Mouse (Mus musculus): ENCODE measurements around the gene Nfe2l2. TPM values are rescaled to one million over a fixed set of nuclear protein-coding genes. Genes with fewer than 3 reads are reported as not detected.

Nfe2l2 gene
- total and polyA plus RNA-seq, 2 experiments from 2014 or later: 47.1 to 50.1 TPM

DNA sequence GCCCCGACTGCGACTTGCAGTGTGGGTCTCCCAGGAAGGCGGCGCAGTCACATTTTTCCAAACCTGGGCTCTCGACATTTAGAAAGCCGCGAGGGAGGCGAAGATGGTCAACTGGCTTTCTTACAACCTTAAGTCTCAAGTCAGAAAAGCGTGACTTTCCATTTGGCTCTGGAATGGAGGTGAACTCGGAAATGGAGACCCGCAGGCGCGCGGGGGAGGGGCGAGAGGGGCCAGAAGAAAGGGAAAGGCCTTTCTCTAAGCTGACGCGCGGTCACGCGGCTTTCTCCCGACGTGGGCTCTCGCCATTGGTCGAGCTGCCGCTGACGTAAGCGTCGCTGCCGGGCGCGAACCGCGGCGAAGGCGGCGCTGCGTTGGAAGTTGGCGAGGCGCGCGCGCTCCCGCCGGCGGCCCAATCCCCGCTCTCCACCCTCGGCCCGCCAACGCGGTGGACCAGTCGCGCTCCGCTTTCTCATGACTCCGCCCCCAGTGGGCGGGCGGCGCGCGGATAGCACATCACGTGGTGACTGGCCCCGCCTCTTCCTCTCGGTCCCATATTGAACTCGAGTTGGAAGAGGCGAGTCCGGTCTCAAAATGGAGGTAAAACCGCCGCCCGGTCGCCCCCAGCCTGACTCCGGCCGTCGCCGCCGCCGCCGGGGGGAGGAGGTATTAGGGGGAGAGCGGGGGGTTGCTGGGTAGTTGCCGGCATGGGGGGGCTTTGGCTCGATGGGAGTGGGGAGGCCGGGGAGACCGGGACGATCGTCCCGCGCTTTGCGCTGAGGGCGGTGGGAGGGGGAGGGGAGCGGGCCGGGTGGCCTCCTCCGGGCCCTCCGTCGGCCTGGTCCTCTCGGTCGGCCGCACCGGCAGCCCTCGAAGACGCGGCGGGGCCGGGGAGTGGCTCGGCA lies 45.5 kb downstream of the Nfe2l2 start, which contains the start of gene Hnrnpa3:
Hnrnpa3 (plus strand) TSS at position 535 of the 902 bp plus-strand sequence.
- peak within 1 kb of the TSS; percentile 100 for H3K27ac ChIP-seq (ENCODE audit: low read depth)
- TF ChIP-seq EP300 (IDR thresholded peaks at IDR 0.05; ENCODE audit: low read depth) (peak; percentile 90), CTCF (IDR thresholded peaks at IDR 0.05; ENCODE audit: low read depth) (no peak)
- peak within 1 kb of the TSS; percentile 100 for H3K9ac ChIP-seq (replicated peaks; ENCODE audit: low read depth, low read length)
- H3K4me2 ChIP-seq (ENCODE audit: low read depth, low read length): peak within 1 kb of the TSS; percentile 79
- H3K4me1 ChIP-seq (ENCODE audit: control insufficient read depth, insufficient read depth): peaks cover 8% of the 10 kb centered on the region
- H3K9me3 ChIP-seq (replicated peaks; ENCODE audit: control insufficient read depth, low read length): no peaks in the 10 kb centered on the region
- peaks cover 17% of the 10 kb centered on the region for H3K36me3 ChIP-seq (replicated peaks; ENCODE audit: control insufficient read depth, insufficient read depth, low read length)
- DNase-seq (ENCODE audit: low spot score): peak; percentile 98
- under 1% methylated on average over 79 of the region's 102 CpGs for WGBS
- H3K4me3 ChIP-seq (ENCODE audit: low read depth, low read length): peak within 1 kb of the TSS; percentile 97
- ATAC-seq (ENCODE audit: insufficient read depth, low read depth): peak; percentile 94
- H3K27me3 ChIP-seq (ENCODE audit: control insufficient read depth, insufficient read depth, low read length): no peaks in the 10 kb centered on the region

DNA sequence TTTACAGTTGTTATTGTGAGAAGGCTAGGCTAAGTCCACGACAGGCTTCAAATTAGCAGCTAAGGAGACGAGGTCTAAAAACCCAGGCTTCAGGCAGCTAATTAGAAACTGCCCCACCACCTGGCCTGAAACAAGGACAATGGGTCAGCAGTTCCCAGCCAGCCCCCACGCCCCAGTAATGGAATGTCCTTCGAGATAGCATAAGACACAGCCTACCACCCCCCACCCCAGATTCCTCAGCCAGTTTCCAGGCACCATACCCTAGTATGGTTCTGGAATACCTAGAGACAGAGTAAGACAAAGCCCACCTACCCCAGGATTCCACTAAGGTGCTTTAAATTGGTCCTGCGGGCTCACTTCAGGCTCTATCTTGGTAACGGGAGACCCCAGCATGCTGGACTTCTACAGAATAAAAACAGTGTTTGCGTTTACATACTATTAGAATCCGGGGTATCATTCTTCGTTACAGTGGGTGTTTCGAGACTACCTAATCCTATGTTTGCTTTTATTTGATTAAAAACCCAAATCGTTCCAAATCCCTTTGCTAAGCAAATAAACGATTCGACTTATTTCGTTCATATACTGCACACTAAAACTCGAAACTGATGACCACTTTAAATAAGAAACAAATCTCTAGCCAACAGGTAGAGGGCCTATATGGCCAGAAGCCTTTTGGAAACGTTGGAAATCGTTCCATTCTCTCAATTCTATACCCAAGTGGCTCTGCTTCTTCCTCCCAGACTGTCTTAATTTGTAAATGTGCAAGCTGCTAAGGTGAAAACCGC lies 46.3 kb downstream of the Nfe2l2 start:
- peak overlapping the region; percentile 99 for H3K27ac ChIP-seq (ENCODE audit: low read depth)
- WGBS: 3% methylated on average over 18 of the region's 18 CpGs
- peak overlapping the region; percentile 97 for H3K4me3 ChIP-seq (ENCODE audit: low read depth, low read length)
- DNase-seq (ENCODE audit: low spot score) (peak; percentile 61), ATAC-seq (ENCODE audit: insufficient read depth, low read depth) (no peak)
- no peak for TF ChIP-seq CTCF (IDR thresholded peaks at IDR 0.05; ENCODE audit: low read depth)
- no peak for TF ChIP-seq EP300 (IDR thresholded peaks at IDR 0.05; ENCODE audit: low read depth)
- no peaks in the 10 kb centered on the region for H3K9me3 ChIP-seq (replicated peaks; ENCODE audit: control insufficient read depth, low read length)
- H3K36me3 ChIP-seq (replicated peaks; ENCODE audit: control insufficient read depth, insufficient read depth, low read length): peaks cover 8% of the 10 kb centered on the region
- peak overlapping the region; percentile 93 for H3K9ac ChIP-seq (replicated peaks; ENCODE audit: low read depth, low read length)
- peaks cover 8% of the 10 kb centered on the region for H3K4me1 ChIP-seq (ENCODE audit: control insufficient read depth, insufficient read depth)
- H3K27me3 ChIP-seq (ENCODE audit: control insufficient read depth, insufficient read depth, low read length): no peaks in the 10 kb centered on the region
- peak overlapping the region; percentile 79 for H3K4me2 ChIP-seq (ENCODE audit: low read depth, low read length)

DNA sequence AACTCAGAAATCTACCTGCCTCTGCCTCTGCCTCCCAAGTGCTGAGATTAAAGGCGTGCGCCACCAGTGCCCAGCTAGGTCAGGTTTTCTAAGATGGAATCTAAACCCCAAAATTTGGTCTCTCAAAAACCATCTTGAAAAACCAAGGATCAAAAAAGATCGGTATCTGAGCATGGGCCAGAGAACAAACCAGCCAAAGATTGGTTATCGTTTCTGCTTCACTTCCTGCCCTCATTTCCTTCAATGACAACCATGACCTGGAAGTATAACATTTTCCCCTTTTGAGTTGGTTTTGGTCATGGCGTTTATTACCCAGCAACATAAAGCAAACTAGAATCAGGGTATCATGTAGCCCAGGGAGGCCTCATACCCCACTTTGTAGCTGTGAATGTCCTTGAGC lies 47.5 kb downstream of the Nfe2l2 start:
- ATAC-seq (ENCODE audit: insufficient read depth, low read depth): no peak
- Histone ChIP-seq H3K4me3 (ENCODE audit: low read depth, low read length) (no peak overlapping the region), H3K36me3 (replicated peaks; ENCODE audit: control insufficient read depth, insufficient read depth, low read length) (no peaks in the 10 kb centered on the region), H3K4me1 (ENCODE audit: control insufficient read depth, insufficient read depth) (peaks cover 8% of the 10 kb centered on the region), H3K9me3 (replicated peaks; ENCODE audit: control insufficient read depth, low read length) (no peaks in the 10 kb centered on the region), H3K9ac (replicated peaks; ENCODE audit: low read depth, low read length) (0 out of 2 replicates have a peak overlapping the region, but pooled peaks have one; percentile 93), H3K4me2 (ENCODE audit: low read depth, low read length) (no peak overlapping the region), H3K27ac (ENCODE audit: low read depth) (peak overlapping the region; percentile 99), H3K27me3 (ENCODE audit: control insufficient read depth, insufficient read depth, low read length) (no peaks in the 10 kb centered on the region)
- TF ChIP-seq EP300 (IDR thresholded peaks at IDR 0.05; ENCODE audit: low read depth) (no peak), CTCF (IDR thresholded peaks at IDR 0.05; ENCODE audit: low read depth) (no peak)
- WGBS: 83% methylated on average over 5 of the region's 5 CpGs
- no peak for DNase-seq (ENCODE audit: low spot score)

DNA sequence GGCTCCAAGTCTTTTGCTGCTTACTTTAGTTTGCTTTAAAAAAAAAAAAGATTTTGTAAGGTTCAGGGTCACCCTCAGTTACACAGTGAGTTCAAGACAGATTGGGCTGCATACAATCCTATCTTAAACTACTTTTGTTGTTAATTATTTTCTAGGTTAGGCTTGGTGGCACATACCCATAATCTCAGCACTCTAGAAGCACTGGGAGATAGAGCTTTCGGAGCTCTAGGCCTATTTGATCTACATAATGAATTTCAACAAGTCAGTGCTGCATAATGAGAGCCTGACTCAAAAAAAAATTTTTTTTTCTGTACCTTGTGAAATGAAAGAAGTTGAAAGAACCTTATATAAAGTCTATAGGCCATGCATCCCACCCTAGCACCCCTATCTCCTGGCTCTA lies 49.8 kb downstream of the Nfe2l2 start:
- Histone ChIP-seq H3K9ac (replicated peaks; ENCODE audit: low read depth, low read length) (no peak overlapping the region), H3K9me3 (replicated peaks; ENCODE audit: control insufficient read depth, low read length) (no peaks in the 10 kb centered on the region), H3K4me1 (ENCODE audit: control insufficient read depth, insufficient read depth) (peaks cover 8% of the 10 kb centered on the region), H3K4me3 (ENCODE audit: low read depth, low read length) (no peak overlapping the region), H3K36me3 (replicated peaks; ENCODE audit: control insufficient read depth, insufficient read depth, low read length) (no peaks in the 10 kb centered on the region), H3K27me3 (ENCODE audit: control insufficient read depth, insufficient read depth, low read length) (no peaks in the 10 kb centered on the region), H3K4me2 (ENCODE audit: low read depth, low read length) (no peak overlapping the region), H3K27ac (ENCODE audit: low read depth) (no peak overlapping the region)
- ATAC-seq (ENCODE audit: insufficient read depth, low read depth) (no peak), DNase-seq (ENCODE audit: low spot score) (no peak)
- TF ChIP-seq CTCF (IDR thresholded peaks at IDR 0.05; ENCODE audit: low read depth) (no peak), EP300 (IDR thresholded peaks at IDR 0.05; ENCODE audit: low read depth) (no peak)
- WGBS: 94% methylated on average over 1 of the region's 1 CpGs

DNA sequence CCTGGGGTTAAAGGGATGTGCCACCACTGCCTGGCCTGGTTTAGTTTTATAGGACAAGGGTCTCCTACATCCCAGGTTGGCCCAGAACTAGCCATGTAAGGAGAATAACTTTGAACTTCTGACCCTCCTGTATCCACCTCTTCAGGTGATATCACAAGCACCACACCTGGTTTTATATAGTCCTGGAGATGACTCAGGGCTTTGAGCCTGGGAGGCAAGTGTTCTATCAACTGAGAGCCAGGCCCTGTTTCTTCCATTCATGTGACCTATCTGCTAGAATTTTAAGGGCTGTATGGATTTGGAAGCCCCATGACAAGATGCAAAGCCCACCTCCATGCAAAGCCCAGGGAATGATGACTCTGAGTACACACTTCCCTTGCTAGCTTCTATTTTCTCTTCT lies 51.3 kb downstream of the Nfe2l2 start:
- DNase-seq (ENCODE audit: low spot score) (no peak), ATAC-seq (ENCODE audit: insufficient read depth, low read depth) (no peak; the same call in 1 of the 2 replicates)
- no peak overlapping the region for H3K27ac ChIP-seq (ENCODE audit: low read depth)
- TF ChIP-seq EP300 (IDR thresholded peaks at IDR 0.05; ENCODE audit: low read depth) (no peak), CTCF (IDR thresholded peaks at IDR 0.05; ENCODE audit: low read depth) (no peak)
- H3K9ac ChIP-seq (replicated peaks; ENCODE audit: low read depth, low read length): no peak overlapping the region
- H3K4me2 ChIP-seq (ENCODE audit: low read depth, low read length): no peak overlapping the region
- peaks cover 7% of the 10 kb centered on the region for H3K4me1 ChIP-seq (ENCODE audit: control insufficient read depth, insufficient read depth)
- H3K9me3 ChIP-seq (replicated peaks; ENCODE audit: control insufficient read depth, low read length): no peaks in the 10 kb centered on the region
- no peaks in the 10 kb centered on the region for H3K27me3 ChIP-seq (ENCODE audit: control insufficient read depth, insufficient read depth, low read length)
- H3K36me3 ChIP-seq (replicated peaks; ENCODE audit: control insufficient read depth, insufficient read depth, low read length): no peaks in the 10 kb centered on the region
- H3K4me3 ChIP-seq (ENCODE audit: low read depth, low read length): no peak overlapping the region

Data from heart, postnatal 0 days (tissue).